Mouse (Mus musculus) erythroblast, adult 5-6 weeks (primary cell): ENCODE measurements around the gene Ift57. TPM values are rescaled to one million over a fixed set of nuclear protein-coding genes. Genes with fewer than 3 reads are reported as not detected.

Experiments used
- total RNA-seq, 2 experiments: library from RNA; stranded (forward) in 1 of 2; stranded (reverse) in 1 of 2; fragments of 150-400 nt in 1 of 2; fragments of 200-764, 138-1000 nt in 1 of 2; gene quantifications; 2 replicates each; pipeline versions ENCODE4 v1.2.3 to v1.2.4; 2015 to 2017; ENCODE audit warnings: low replicate concordance in 2 of 2

Ift57 gene
- total RNA-seq, 2 experiments from 2014 or later, result 60.3 to 77.4 TPM

Other genes starting within 250 kb of the Ift57 start
- gene Cd47, start 101.3 kb downstream of the Ift57 start, total RNA-seq (2015; ENCODE audit: low replicate concordance), result 738 and 836 TPM in 2 replicates
- 851 and 940 TPM in 2 replicates for gene Cd47, start 101.3 kb downstream of the Ift57 start, total RNA-seq (2017; ENCODE audit: low replicate concordance)